Mouse (Mus musculus) neural tube, embryonic 15.5 days (tissue): ENCODE measurements at regions not wholly inside any gene's neighbourhood (a gene's known extent, or its start where the extent isn't known, plus 50 kb on each side); places are given as distances from the start of the nearest gene placed in this dataset.

Source experiments
- ATAC-seq: fragments of 200-750 bp; cut with Nextera tagmentation; 2 replicates; pipeline ENCODE4 v1.8.0; 2017; ENCODE audit warnings: mild to moderate bottlenecking, moderate TSS enrichment, moderate library complexity; ENCODE audit not compliant: low FRiP score
- H3K27ac ChIP-seq: fragments of 300-500 bp; sonication (generic); replicated peaks from 2 replicates; pipeline ENCODE4 v1.5.1; 2015; ENCODE audit warnings: mild to moderate bottlenecking, inconsistent platforms
- H3K27me3 ChIP-seq: fragments of 300-500 bp; sonication (generic); replicated peaks from 2 replicates; pipeline ENCODE4 v1.6.1; 2015; ENCODE audit warnings: inconsistent platforms
- H3K36me3 ChIP-seq: fragments of 300-500 bp; sonication (generic); 2 replicates; pipeline ENCODE4 v1.6.1; 2015; ENCODE audit warnings: inconsistent platforms
- H3K4me1 ChIP-seq: fragments of 300-500 bp; sonication (generic); 2 replicates; pipeline ENCODE4 v1.6.1; 2015; ENCODE audit warnings: inconsistent platforms
- H3K4me2 ChIP-seq: fragments of 300-500 bp; sonication (generic); 2 replicates; pipeline ENCODE4 v1.6.1; 2015; ENCODE audit warnings: inconsistent platforms, mild to moderate bottlenecking, moderate library complexity
- H3K4me3 ChIP-seq: fragments of 300-500 bp; sonication (generic); replicated peaks from 2 replicates; pipeline ENCODE4 v1.5.1; 2015; ENCODE audit warnings: mild to moderate bottlenecking, inconsistent platforms
- H3K9ac ChIP-seq: fragments of 300-500 bp; sonication (generic); replicated peaks from 2 replicates; pipeline ENCODE4 v1.6.1; 2015; ENCODE audit warnings: mild to moderate bottlenecking, inconsistent platforms
- H3K9me3 ChIP-seq: fragments of 300-500 bp; sonication (generic); replicated peaks from 2 replicates; pipeline ENCODE4 v1.6.1; 2016; ENCODE audit warnings: inconsistent platforms
- WGBS: fragments of 180-500 bp; shearing (Covaris S2); methylation state at CpG from one replicate; pipeline ENCODE4 v1.1.7; 2015; ENCODE audit warnings: mixed read lengths; 5-methylcytosine and 5-hydroxymethylcytosine counted together

DNA sequence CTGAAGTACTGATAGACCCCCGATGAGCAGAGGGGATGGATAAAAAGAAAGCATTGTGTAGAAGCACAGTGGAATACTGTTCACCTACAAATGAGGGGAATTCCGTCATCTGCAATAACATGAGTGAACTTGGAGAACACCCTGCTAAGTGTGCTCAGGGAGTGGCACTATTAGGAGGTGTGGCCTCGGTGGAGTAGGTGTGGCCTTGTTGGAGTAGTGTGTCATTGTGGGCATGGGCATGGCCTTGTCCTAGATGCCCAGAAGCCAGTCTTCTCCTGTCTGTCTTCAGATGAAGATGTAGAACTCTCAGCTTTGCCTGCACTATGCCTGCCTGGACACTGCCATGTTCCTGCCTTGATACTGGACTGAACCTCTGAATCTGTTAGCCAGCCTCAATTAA is 86.2 kb upstream of the Kl start:
- Histone ChIP-seq H3K9ac (no peak overlapping the region), H3K4me1 (no peaks in the 10 kb centered on the region), H3K4me3 (no peak overlapping the region), H3K36me3 (no peaks in the 10 kb centered on the region), H3K9me3 (no peaks in the 10 kb centered on the region), H3K4me2 (no peak overlapping the region), H3K27me3 (no peaks in the 10 kb centered on the region), H3K27ac (no peak overlapping the region)
- ATAC-seq = no peak
- 96% methylated on average over 3 of the region's 3 CpGs for WGBS

DNA sequence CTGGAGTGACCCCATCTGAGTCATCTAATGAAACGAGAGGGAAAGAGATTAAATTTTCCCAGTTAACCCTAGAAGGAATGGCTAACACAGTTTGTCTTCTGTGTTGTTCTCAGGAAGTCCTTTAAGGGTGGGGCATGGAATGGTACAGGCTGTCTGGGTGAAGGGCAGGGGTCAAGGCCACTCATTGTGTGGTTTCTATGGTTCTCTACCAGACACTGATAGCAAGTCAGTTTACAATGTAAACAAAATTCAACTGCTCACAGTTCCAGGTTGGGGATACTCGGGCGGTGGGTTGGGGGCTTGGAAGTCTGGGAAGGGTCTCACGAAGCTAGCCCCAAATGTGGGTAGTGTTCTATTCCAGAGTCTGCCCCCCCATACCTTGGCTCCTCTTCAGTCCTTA is 82.5 kb upstream of the Kl start:
- WGBS = 71% methylated on average over 4 of the region's 4 CpGs
- no peaks in the 10 kb centered on the region for H3K4me1 ChIP-seq
- ATAC-seq = no peak
- H3K4me2 ChIP-seq = no peak overlapping the region
- H3K9ac ChIP-seq = no peak overlapping the region
- H3K9me3 ChIP-seq = no peaks in the 10 kb centered on the region
- H3K36me3 ChIP-seq = no peaks in the 10 kb centered on the region
- H3K27ac ChIP-seq = no peak overlapping the region
- no peak overlapping the region for H3K4me3 ChIP-seq
- no peaks in the 10 kb centered on the region for H3K27me3 ChIP-seq

DNA sequence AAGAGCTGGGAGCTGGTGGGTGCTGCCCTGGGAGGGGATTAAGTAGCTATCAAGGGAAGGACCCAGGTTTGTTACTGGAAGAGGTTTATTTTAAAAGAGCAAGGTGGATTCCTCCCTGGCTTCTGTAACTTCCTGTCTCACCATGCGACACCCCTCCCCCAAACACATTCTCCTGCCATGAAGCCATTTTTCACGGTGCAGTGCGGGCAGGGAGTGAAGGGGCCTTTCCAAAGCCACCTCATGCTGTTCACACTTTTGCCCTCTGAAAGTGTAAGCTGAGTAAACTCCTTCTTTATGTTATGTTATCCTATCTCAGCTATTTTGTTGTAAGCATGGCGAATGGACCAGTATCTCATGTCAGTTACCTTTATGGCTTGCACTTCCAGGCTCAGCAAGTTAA is 73.6 kb upstream of the Kl start:
- Histone ChIP-seq H3K9ac (no peak overlapping the region), H3K4me1 (peaks cover 19% of the 10 kb centered on the region), H3K27ac (peak overlapping the region; percentile 71), H3K36me3 (no peaks in the 10 kb centered on the region), H3K27me3 (no peaks in the 10 kb centered on the region), H3K4me3 (no peak overlapping the region), H3K9me3 (no peaks in the 10 kb centered on the region), H3K4me2 (no peak overlapping the region)
- 24% methylated on average over 4 of the region's 4 CpGs for WGBS
- ATAC-seq = peak; percentile 75

DNA sequence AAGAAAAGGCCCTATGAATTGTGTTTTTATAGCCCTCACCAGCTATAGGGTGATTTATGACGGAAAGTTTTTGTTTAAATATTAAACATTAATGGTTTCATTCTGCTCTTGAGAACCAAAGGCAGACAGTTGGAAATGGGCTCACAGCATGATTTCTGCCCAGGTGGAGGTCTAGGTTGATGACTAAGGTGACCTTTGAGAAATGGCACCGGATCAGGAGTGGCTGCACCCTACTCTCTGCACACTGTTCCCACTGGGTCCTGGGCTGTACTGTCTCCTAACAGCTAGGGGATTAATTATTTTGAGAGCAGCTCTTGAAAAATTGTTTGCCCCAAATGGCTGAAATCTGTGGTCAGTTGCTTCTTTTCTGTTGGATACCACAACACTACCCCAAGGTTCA is 68.7 kb upstream of the Kl start:
- Histone ChIP-seq H3K27me3 (no peaks in the 10 kb centered on the region), H3K27ac (no peak overlapping the region), H3K9ac (no peak overlapping the region), H3K36me3 (no peaks in the 10 kb centered on the region), H3K9me3 (no peaks in the 10 kb centered on the region), H3K4me1 (peaks cover 13% of the 10 kb centered on the region), H3K4me3 (no peak overlapping the region), H3K4me2 (no peak overlapping the region)
- 79% methylated on average over 2 of the region's 2 CpGs for WGBS
- no peak for ATAC-seq

DNA sequence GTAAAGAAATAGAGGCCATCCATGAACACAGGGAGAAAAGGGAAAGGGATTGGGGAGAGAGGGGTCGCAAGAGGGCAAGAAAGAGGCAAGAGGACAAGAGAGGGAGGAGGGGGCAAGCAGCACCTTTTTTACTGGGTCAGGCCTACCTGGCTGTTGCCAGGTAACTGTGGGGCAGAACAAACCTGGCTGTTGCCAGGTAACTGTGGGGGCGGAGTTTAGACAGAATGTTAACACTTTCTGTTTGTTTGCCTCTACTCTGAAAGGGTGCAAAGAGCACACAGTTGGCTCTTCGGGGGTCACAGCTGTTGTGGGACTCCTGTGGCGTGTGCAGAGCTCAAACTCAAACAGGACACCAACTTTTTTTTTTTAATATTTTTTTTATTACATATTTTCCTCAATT is 62.3 kb upstream of the Kl start:
- no peaks in the 10 kb centered on the region for H3K27me3 ChIP-seq
- no peak for ATAC-seq

DNA sequence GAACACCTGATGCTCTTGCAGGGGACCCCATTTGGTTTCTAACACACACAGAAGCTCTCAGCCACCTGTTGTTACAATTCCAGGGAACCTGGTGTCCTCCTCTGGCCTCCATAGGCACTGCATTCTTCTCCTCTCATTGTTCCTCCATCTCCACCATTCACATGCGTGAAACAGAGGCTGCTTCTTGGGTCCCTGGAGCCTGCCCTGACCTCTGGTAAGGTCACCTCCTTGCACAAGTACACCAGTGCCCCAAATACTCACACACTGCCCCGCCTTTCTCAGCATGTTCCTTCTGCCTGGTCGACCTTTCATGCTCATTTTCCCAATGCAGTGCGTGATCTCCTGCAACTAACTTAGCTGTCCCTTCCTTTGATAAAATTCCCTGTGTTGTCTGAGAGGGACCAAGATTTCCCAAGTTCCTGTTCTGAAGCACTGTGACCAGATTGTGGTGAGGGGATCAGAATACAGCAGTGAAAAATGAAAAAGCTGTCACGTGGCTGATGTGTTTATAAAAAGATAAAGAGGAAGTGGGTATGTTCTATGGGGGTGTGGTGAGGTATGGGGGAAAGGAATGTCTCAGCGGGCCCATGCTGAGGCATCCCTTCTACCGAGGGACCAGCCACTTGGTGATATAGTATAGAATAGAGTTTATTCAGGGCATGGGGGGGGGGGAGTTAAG is 61.0 kb upstream of the Kl start:
- no peak for ATAC-seq
- Histone ChIP-seq H3K4me3 (no peak overlapping the region), H3K27ac (no peak overlapping the region), H3K9ac (no peak overlapping the region), H3K4me1 (peaks cover 14% of the 10 kb centered on the region), H3K9me3 (no peaks in the 10 kb centered on the region), H3K36me3 (no peaks in the 10 kb centered on the region), H3K4me2 (no peak overlapping the region), H3K27me3 (no peaks in the 10 kb centered on the region)
- 57% methylated on average over 7 of the region's 7 CpGs for WGBS

More for the DNA sequence above, 62.3 kb upstream of the Kl start:
- Histone ChIP-seq H3K9me3 (no peaks in the 10 kb centered on the region), H3K4me1 (peaks cover 13% of the 10 kb centered on the region), H3K4me2 (no peak overlapping the region), H3K27ac (no peak overlapping the region), H3K36me3 (no peaks in the 10 kb centered on the region), H3K9ac (no peak overlapping the region), H3K4me3 (no peak overlapping the region)
- 89% methylated on average over 4 of the region's 4 CpGs for WGBS

DNA sequence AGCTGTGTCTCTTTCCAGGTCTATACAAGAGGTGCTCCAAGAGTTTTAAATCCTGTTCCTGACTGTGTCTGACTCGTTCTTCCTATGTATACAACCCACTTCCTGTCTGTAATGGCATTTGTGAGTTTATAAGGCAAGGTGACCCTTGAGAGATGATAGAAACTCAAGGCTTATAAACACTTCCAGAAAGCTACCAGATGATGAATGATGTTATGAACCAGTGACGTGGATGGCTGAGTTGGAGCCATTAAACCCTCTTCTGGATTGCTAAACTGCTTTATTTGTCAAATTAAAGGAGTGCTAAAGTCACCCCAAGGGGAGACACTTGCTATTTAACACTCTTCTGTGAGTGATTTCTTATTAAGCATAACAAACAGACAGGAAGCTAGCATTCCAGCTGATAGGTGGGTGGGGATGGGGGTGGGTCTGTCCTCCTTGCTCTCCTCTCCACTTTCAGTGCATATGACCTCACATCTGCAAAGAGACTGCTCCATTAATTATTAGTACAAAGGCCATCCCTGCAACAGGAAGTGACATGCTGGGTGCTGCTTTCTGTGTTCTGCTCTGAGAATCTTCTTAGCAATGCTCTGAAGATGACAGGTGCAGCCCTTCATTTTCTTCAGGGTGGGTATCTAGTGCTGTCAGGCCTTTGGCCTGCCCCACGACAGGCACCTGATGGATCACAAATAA is 58.2 kb upstream of the Kl start:
- 14% methylated on average over 3 of the region's 3 CpGs for WGBS
- no peak overlapping the region for H3K4me3 ChIP-seq
- H3K27ac ChIP-seq = peak overlapping the region; percentile 63
- no peak overlapping the region for H3K9ac ChIP-seq
- H3K9me3 ChIP-seq = no peaks in the 10 kb centered on the region
- ATAC-seq = peak; percentile 42; the same call in 1 of the 2 replicates
- no peaks in the 10 kb centered on the region for H3K27me3 ChIP-seq
- H3K36me3 ChIP-seq = no peaks in the 10 kb centered on the region
- no peak overlapping the region for H3K4me2 ChIP-seq
- peaks cover 14% of the 10 kb centered on the region for H3K4me1 ChIP-seq

DNA sequence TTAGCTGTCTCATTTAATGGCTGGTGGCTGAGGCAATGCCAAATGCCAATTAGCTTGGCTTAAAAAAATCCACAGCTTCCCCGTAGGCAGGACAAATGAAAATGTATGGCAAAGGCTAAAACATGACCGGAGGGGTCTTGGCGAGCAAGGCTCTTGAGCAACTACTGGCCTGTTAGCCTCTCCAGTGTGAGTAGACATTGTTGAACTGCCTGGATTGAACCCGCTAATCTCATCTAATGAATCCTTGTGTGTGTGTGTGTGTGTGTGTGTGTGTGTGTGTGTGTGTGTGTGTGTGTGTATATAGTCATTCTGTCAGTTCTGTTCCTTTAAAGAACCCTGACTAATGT is 57.7 kb upstream of the Kl start:
- WGBS = 57% methylated on average over 4 of the region's 4 CpGs
- no peaks in the 10 kb centered on the region for H3K36me3 ChIP-seq
- no peaks in the 10 kb centered on the region for H3K9me3 ChIP-seq
- H3K4me3 ChIP-seq = no peak overlapping the region
- peaks cover 14% of the 10 kb centered on the region for H3K4me1 ChIP-seq
- peak overlapping the region; percentile 63 for H3K27ac ChIP-seq
- H3K9ac ChIP-seq = no peak overlapping the region
- no peaks in the 10 kb centered on the region for H3K27me3 ChIP-seq
- H3K4me2 ChIP-seq = no peak overlapping the region
- ATAC-seq = no peak; the same call in 1 of the 2 replicates

DNA sequence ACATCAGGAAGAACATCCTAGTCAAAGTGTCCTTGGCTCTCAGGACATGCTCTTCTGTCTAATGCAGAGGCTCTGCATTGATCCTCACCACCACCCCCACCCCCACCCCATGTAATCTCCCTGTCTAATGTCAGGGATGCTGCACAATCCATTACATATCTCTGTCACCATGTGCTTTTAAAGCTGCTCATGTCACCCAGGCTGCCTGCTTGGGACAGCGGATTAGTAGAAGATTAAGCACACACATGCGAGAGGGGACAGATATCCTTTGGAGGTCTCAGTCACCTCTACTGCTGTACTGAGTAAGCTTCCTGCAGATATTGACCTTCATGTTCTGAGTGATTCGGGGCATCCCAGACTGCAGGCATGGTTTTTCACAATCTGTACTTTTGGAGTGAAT is 50.7 kb upstream of the Kl start:
- 91% methylated on average over 3 of the region's 3 CpGs for WGBS
- ATAC-seq = no peak
- Histone ChIP-seq H3K36me3 (no peaks in the 10 kb centered on the region), H3K9me3 (no peaks in the 10 kb centered on the region), H3K27ac (no peak overlapping the region), H3K4me2 (no peak overlapping the region), H3K27me3 (no peaks in the 10 kb centered on the region), H3K9ac (no peak overlapping the region), H3K4me3 (no peak overlapping the region), H3K4me1 (peaks cover 15% of the 10 kb centered on the region)
